Mouse (Mus musculus) liver, adult (tissue): Measurements from ENCODE around the gene Micu2.

ENCODE experiments used
- GATA4 ChIP-seq: IDR thresholded peaks from 2 replicates; pipeline ENCODE4 v1.6.1; 2014; ENCODE audit warnings: mild to moderate bottlenecking, low read length; ENCODE audit not compliant: insufficient replicate concordance

Micu2 gene

DNA sequence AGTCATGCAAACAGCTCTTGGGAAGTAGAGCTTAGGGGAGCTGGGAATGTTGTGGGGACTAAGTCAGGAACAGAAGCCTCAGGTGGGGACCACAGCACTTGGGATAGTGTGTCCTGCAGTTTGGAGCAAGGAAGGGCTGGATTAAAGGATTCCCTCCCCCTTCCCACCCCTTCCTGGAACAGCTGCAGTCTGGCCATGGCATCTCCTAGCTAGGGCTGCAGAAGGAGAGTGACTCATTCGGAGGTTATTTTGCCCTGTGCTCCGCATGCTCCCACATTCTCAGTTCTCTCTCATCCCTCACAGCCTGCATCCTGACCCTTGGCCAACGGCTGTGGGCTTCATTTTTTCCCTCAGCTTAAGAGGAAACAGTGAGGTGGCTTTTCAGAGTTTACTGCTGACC is 18.9 kb downstream of the Micu2 start:
- TF ChIP-seq GATA4 = no peak

DNA sequence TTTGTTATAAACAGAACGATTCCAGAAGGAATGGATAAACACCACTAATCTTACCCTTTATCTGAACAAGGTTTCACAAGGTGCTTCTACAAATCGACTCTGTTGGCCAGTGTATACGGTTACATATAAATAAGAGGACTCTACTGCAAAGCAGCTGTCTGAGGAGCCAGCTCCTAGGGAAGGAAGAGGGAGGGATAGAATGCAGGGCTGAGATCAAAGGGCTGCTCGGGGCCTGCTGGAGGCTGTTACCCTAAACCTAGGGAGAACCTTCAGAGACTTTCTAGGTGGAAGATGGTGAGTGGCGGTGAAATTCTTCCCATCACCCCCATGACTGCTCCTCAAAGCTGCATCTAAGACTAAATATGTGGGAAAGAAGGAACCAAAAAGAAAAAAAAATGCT is 20.9 kb downstream of the Micu2 start:
- TF ChIP-seq GATA4 = no peak

DNA sequence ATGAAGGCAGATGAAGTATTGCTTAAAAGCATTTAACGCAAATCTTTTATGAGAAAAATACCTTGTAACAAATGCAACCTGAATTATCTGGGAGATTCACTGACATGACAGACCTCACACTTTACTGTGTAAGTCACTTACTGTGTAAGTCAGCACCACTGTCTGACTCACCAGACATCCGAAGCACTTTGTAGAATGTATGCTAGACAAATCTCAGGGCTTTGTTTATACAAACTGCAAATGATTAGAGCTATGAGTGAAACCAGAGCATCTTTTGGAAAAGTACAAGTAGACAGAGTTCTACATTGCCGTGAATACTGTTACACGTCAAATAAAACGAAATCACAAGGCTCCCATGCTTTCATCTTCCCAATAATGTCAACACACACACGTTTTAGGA is 23.4 kb downstream of the Micu2 start:
- TF ChIP-seq GATA4 = no peak

GRCm38 (mm10) chr14:57971986-57972525 is 27.0 kb downstream of the Micu2 start:
- TF ChIP-seq GATA4 = no peak

DNA sequence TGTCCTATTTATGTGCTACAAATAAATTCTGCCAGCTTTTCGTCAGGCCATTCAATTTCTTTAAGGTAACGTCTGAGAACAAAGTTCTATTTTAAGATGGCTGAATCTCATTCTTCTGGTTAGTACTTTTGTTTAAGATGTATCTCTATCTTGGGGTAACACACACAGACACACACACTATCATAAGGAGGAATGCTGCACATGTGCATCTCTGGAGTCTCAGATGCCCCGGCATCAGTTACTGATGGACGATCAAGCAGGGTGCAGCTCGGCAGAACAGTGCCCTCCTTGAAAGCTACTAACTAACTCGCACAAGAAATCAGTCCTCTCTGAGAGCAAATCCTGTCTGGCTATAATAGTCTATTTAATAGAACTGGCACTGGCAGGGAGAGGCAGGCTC is 30.2 kb downstream of the Micu2 start:
- TF ChIP-seq GATA4 = no peak

DNA sequence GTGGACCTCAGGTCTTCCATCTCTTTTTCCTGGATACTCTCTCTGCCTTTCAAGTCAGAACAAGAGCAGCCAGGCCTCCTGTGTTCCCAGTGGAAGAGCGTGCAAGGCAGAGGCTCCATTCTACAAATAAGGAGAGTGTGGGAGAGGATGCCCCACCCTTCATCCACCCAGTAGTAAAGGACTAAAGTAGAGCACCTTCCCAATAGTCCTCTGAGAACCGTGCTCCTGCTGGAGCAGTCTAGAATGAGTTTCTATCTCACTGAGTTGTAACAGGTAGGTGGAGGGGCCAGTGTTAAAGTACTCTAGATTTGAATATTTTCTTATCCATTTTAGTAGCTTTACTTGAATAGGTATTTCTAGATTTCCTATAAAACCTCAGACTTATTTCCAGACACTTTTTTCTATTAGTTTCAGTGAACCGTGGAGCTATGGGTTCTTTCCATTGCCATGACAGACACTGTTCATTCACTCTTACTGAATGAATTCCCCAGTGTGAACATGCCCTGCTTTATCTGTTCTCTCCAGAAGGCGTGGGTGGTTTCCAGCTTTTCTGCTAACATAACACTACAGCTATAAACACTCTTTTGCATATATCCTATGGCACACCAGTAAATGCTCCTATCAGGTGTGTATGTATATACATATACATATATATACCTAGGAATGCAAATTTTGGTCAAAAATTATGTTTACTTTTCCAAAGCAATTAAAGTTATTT is 31.8 kb downstream of the Micu2 start:
- TF ChIP-seq GATA4 = no peak

GRCm38 (mm10) chr14:57961861-57962260 is 37.2 kb downstream of the Micu2 start:
- TF ChIP-seq GATA4 = no peak

GRCm38 (mm10) chr14:57951089-57951488 is 48.0 kb downstream of the Micu2 start:
- no peak for TF ChIP-seq GATA4

GRCm38 (mm10) chr14:57945834-57946233 is 53.2 kb downstream of the Micu2 start:
- no peak for TF ChIP-seq GATA4

GRCm38 (mm10) chr14:57937297-57937696 is 61.8 kb downstream of the Micu2 start:
- TF ChIP-seq GATA4 = no peak

DNA sequence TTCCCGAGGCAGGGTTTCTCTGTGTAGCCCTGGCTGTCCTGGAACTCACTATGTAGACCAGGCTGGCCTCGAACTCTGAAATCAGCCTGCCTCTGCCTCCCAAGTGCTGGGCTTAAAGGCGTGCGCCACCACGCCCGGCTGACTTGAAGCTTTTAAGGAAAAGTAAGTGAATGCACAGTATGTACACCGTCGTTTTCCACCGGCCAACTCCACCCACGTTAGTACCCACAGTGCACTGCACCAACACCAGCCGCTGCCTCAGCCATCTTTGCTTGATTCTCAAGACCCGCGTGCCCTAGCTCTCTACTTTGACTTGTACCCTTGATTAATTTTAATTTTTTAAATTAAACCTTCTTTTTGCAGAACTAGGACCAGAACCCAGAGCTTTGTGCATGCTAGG is 64.4 kb downstream of the Micu2 start:
- TF ChIP-seq GATA4 = no peak

DNA sequence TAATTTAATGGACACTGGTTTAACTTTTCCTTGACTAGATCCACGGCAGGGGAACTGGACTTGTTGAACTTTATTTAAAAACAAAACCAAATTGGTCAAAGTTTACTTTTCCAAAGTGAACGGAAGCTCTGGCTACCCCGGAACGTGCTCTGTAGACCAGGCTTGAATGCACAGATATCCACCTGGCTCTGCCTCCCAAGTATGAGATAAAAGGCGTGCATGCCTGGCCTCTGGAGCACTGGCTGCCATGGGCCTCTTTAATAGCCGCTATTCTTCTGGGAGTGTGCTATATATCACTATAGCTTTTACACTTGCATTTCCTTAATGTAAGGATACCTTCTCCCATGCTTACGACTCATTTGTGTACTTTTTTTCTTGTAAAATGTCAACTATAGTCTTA is 65.5 kb downstream of the Micu2 start:
- no peak for TF ChIP-seq GATA4

DNA sequence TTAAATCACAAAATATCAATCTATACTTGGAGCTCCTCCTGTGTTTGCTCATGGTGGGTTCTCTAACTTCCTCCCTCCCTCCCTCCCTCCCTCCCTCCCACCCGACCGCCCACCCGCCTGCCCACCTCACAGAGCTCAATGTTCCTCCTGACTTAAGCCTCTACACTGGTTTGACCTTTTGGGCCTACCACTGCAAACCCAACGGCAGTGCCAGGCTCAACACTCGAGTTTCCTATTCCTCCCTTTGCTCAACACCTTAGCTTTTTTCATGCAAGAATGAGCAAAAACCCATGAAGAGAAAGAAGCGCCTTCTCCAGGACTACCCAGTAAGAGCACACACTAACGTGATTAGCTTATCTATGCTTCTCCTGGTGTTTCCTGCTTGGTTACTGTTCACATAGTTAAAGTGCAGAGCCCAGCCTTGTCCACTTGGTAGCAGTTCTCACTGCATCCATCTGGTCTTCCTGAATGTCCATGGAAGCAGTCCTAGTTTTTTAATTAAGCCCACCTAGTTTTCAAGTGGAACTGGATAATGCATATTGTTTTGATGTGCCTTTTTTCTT is 66.1 kb downstream of the Micu2 start:
- no peak for TF ChIP-seq GATA4

DNA sequence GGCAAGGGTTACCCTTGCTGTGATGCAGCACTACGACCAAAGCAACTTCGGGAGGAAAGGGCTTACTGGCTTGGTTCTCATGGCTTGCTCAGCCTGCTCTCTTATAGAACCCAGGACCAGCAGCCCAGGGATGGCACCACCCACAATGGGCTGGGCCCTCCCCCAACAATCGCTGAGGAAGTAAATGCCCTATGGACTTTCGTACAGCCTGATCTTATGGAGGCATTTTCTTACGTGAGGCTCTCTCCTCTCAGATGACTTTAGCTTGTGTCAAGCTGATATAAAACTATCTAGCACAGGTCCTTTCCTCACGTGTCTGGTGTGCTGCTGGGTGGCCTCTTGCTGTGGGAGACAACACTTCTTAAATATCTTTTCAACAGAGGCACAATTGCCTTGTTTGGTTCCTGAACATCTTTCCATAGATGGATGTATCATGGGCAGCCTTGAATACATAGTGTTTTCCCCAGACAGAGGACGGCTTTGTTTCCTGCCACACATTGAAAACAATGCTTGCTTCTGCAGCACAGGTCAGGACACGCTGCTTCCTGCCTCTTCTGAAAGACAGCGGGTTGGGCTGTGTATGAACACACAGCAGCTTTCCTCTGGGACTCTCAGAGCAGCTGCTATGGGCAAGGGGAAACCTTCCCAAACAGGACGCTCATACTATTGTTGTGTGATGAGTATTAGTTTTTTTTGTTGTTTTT is 77.5 kb downstream of the Micu2 start:
- TF ChIP-seq GATA4 = no peak

DNA sequence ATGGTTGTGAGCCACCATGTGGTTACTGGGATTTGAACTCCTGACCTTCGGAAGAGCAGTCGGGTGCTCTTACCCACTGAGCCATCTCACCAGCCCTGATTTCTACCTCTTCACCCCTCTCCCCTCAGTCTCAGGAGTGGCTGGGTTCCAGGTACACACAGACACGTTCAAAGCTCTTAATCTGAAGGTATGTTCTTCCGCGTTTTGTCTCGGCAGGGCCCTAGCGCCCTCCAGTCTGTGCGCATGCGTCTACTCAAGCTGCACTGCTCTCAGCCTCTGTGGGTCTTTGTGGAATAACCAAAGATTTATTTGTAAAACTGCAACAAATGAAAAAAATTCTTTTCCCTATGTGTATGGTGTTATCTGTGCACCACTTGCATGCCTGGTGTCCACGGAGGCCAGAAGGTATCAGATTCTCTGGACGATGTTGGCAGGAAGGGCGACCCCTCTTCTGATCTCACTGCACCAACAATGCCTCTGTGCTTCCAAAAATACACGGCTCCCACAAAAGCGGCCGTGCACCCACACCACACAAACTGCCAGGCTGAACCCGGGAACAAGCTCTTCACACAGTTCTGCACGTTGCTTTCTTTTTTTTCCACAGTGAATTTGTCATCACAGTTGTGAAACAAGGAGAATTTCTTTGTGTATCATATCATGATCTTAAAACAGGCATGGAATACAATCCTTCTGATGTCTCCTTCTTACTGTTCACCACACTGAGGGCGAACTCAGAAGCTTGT is 78.3 kb downstream of the Micu2 start:
- TF ChIP-seq GATA4 = no peak
